ENCODE assay signal across 8 mouse cellular contexts in the genomic region with DNA sequence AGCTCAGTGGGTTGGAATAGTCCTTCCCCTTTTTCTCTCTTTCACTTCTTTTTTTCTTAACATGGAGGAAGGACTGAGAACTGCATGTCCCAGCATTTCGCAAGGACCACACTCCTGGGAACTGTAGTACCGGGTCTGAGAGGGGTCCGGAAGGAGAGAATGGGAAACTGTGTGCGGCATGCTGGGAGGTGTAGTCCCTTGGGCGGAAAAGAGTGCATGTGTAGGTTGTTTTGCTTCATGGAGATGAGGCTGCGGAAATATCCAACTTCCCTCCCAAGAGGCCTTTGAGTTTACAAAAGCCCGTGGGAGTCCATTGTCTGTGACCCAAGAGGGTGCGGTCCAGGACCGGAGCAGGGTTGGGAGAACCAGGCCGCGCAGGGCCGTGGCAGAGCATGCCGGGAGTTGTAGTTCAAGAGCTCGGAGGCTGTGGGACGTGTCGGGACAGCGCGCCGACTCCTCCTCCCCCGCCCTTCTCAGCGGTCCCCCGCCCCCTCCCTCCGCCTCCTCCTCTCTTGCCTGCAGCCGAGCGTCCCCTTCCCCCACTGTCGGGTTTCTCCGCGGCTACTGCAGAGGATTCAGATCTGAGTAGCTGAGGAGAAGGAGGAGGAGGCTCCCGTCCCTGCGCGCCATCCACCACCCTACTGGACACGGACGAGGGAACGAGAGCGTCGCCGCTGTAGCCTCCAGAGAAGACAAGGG. TPM values are rescaled to one million over a fixed set of nuclear protein-coding genes. Genes with fewer than 3 reads are reported as not detected.
A peak's percentile ranks its signal among the peaks of the same experiment; 100 is the strongest.
DNase-seq lines count a peak whose midpoint lies in the region; ATAC-seq and TF ChIP-seq lines count a peak whose summit lies in the region.

Fam168a (plus strand) TSS at position 493 of the 699 bp plus-strand sequence.

- peak; percentile 98 for DNase-seq in 416B (ENCODE audit: low read depth)
- DNase-seq in heart, adult 8-10 months (ENCODE audit: low spot score): peak; percentile 94
- DNase-seq in kidney, adult 9 months: peak; percentile 96
- DNase-seq in limb, embryonic 14.5 days (ENCODE audit: low spot score): peak; percentile 94
- DNase-seq in midbrain, postnatal 0 days (ENCODE audit: low spot score): peak; percentile 98
- DNase-seq in spleen, postnatal 14 days (ENCODE audit: low spot score in 2 of 2): peak; percentile 76 to 89

- TF ChIP-seq POLR2A in bone marrow, adult 2 months (IDR thresholded peaks at IDR 0.05; ENCODE audit: borderline replicate concordance, control insufficient read depth, low read depth, low read length): peak; percentile 41; the same call in 1 of the 2 replicates
- peak; percentile 67; the same call in 1 of the 2 replicates for TF ChIP-seq POLR2A in limb, embryonic 14.5 days (IDR thresholded peaks at IDR 0.05; ENCODE audit: borderline replicate concordance, extremely low read depth, insufficient read depth, insufficient read length)

- H3K9me3 ChIP-seq in embryonic facial prominence, embryonic 15.5 days (replicated peaks): no peaks in the 10 kb centered on the region
- H3K9me3 ChIP-seq in limb, embryonic 14.5 days (ENCODE audit: control insufficient read depth, low read length): no peaks in the 10 kb centered on the region
- no peaks in the 10 kb centered on the region for H3K9me3 ChIP-seq in midbrain, postnatal 0 days (ENCODE audit: low read length)

- peak within 1 kb of the TSS; percentile 64 for H3K4me2 ChIP-seq in embryonic facial prominence, embryonic 15.5 days (replicated peaks)
- H3K4me2 ChIP-seq in limb, embryonic 14.5 days (replicated peaks; ENCODE audit: low read depth, low read length, severe bottlenecking): peak within 1 kb of the TSS; percentile 93
- H3K4me2 ChIP-seq in midbrain, postnatal 0 days (ENCODE audit: low read depth, low read length, poor library complexity, severe bottlenecking): peak within 1 kb of the TSS; percentile 59

- TF ChIP-seq CTCF in bone marrow, adult 2 months (IDR thresholded peaks at IDR 0.05; ENCODE audit: control insufficient read depth, insufficient read depth, low read length): no peak
- TF ChIP-seq CTCF in midbrain, postnatal 0 days (IDR thresholded peaks at IDR 0.05): peak; percentile 49

- no peaks in the 10 kb centered on the region; the same call in 1 of the 2 replicates for H3K4me1 ChIP-seq in bone marrow, adult 2 months (ENCODE audit: control insufficient read depth, insufficient read depth, low read length)
- H3K4me1 ChIP-seq in embryonic facial prominence, embryonic 15.5 days: peaks cover 15% of the 10 kb centered on the region
- H3K4me1 ChIP-seq in limb, embryonic 14.5 days (ENCODE audit: control insufficient read depth, insufficient read depth, low read length): peaks cover 14% of the 10 kb centered on the region
- H3K4me1 ChIP-seq in midbrain, postnatal 0 days (ENCODE audit: insufficient read depth, low read length): peaks cover 5% of the 10 kb centered on the region; the same call in 1 of the 2 replicates

- peak within 1 kb of the TSS; percentile 99 for H3K4me3 ChIP-seq in bone marrow, adult 2 months (replicated peaks; ENCODE audit: control insufficient read depth, low read depth, low read length)
- peak within 1 kb of the TSS; percentile 93 for H3K4me3 ChIP-seq in embryonic facial prominence, embryonic 15.5 days (replicated peaks)
- H3K4me3 ChIP-seq in limb, embryonic 14.5 days (replicated peaks; ENCODE audit: low read length): peak within 1 kb of the TSS; percentile 88
- peak within 1 kb of the TSS; percentile 82 for H3K4me3 ChIP-seq in midbrain, postnatal 0 days (ENCODE audit: low read depth, low read length)

- no peaks in the 10 kb centered on the region for H3K27me3 ChIP-seq in embryonic facial prominence, embryonic 15.5 days
- H3K27me3 ChIP-seq in limb, embryonic 14.5 days (ENCODE audit: control insufficient read depth, insufficient read depth, low read length): no peaks in the 10 kb centered on the region
- H3K27me3 ChIP-seq in midbrain, postnatal 0 days (ENCODE audit: insufficient read depth, low read length): no peaks in the 10 kb centered on the region

- peak within 1 kb of the TSS; percentile 91 for H3K27ac ChIP-seq in bone marrow, adult 2 months (ENCODE audit: control insufficient read depth, insufficient read depth, low read depth, low read length, poor library complexity)
- peak within 1 kb of the TSS; percentile 97 for H3K27ac ChIP-seq in embryonic facial prominence, embryonic 15.5 days (replicated peaks)
- peak within 1 kb of the TSS; percentile 96 for H3K27ac ChIP-seq in limb, embryonic 14.5 days (replicated peaks; ENCODE audit: low read depth, low read length)
- H3K27ac ChIP-seq in midbrain, postnatal 0 days (ENCODE audit: low read depth, low read length): peak within 1 kb of the TSS; percentile 96

- no peaks in the 10 kb centered on the region for H3K36me3 ChIP-seq in embryonic facial prominence, embryonic 15.5 days
- H3K36me3 ChIP-seq in limb, embryonic 14.5 days (ENCODE audit: control insufficient read depth, insufficient read depth, low read length): no peaks in the 10 kb centered on the region
- no peaks in the 10 kb centered on the region for H3K36me3 ChIP-seq in midbrain, postnatal 0 days (ENCODE audit: insufficient read depth, low read length)

- 2% methylated on average over 36 of the region's 37 CpGs for WGBS in bone marrow, adult 2 months
- under 1% methylated on average over 31 of the region's 37 CpGs for WGBS in embryonic facial prominence, embryonic 15.5 days
- WGBS in limb, embryonic 14.5 days: under 1% methylated on average over 20 of the region's 37 CpGs
- under 1% methylated on average over 36 of the region's 37 CpGs for WGBS in midbrain, postnatal 0 days

- peak; percentile 98 for ATAC-seq in embryonic facial prominence, embryonic 15.5 days (ENCODE audit: insufficient number of reproducible peaks, low FRiP score, low TSS enrichment, low read depth)
- ATAC-seq in limb, embryonic 14.5 days (ENCODE audit: low FRiP score, low read depth): peak; percentile 98
- ATAC-seq in midbrain, postnatal 0 days (ENCODE audit: low FRiP score): peak; percentile 97

- peak within 1 kb of the TSS; percentile 93 for H3K9ac ChIP-seq in embryonic facial prominence, embryonic 15.5 days
- peak within 1 kb of the TSS; percentile 96 for H3K9ac ChIP-seq in limb, embryonic 14.5 days (ENCODE audit: low read depth, low read length, severe bottlenecking)
- peak within 1 kb of the TSS; percentile 99 for H3K9ac ChIP-seq in midbrain, postnatal 0 days (replicated peaks; ENCODE audit: low read length, poor library complexity, severe bottlenecking)

RNA-seq across cellular contexts. Expression of gene Fam168a, which starts in this region (rescaled TPM):
- 5.0 and 11.7 TPM in 2 replicates for polyA plus RNA-seq in bone marrow, adult 2 months (2011; ENCODE audit: insufficient read depth, insufficient read length, low replicate concordance, missing spikeins)
- polyA plus RNA-seq in embryonic facial prominence, embryonic 15.5 days (2015; fragmentation: Nextera tagmentation; extraction: Ambion mirVana): 43.7 and 45.5 TPM in 2 replicates
- total RNA-seq in heart, adult 8-10 months (2022): 10 to 100 TPM; 32.7 to 35.7 (median 34.1) TPM
- 56.5 and 114 TPM in 2 replicates for polyA plus RNA-seq in limb, embryonic 14.5 days (2012; rRNA removed)
- 49.9 and 52.5 TPM in 2 replicates for polyA plus RNA-seq in limb, embryonic 14.5 days (2014; fragmentation: Nextera tagmentation; extraction: Ambion mirVana)
- 150 and 163 TPM in 2 replicates for total RNA-seq in midbrain, postnatal 0 days (2014; rRNA removed)
- polyA plus RNA-seq in midbrain, postnatal 0 days (2015; fragmentation: Nextera tagmentation; extraction: Ambion mirVana): 105 and 106 TPM in 2 replicates

Comparison
In these comparisons a context has a peak if more than half of its experiments do, and no peak if none do; other contexts are left out.
1. Peak in every context shown above with its lines: DNase-seq, ATAC-seq, H3K4me3 ChIP-seq and H3K27ac ChIP-seq.